Mouse (Mus musculus) embryonic facial prominence, embryonic 12.5 days (tissue): ENCODE measurements at regions not wholly inside any gene's neighbourhood (a gene's known extent, or its start where the extent isn't known, plus 50 kb on each side); places are given as distances from the start of the nearest gene placed in this dataset.

ENCODE experiments used
- ATAC-seq: fragments of 200-750 bp; cut with Nextera tagmentation; 2 replicates; pipeline ENCODE4 v1.8.0; 2017; ENCODE audit not compliant: insufficient number of reproducible peaks, insufficient read depth, low FRiP score, low TSS enrichment
- H3K27ac ChIP-seq: fragments of 300-500 bp; sonication (generic); 2 replicates; pipeline ENCODE4 v1.5.1; 2016; ENCODE audit warnings: mild to moderate bottlenecking
- H3K27me3 ChIP-seq: fragments of 300-500 bp; sonication (generic); 2 replicates; pipeline ENCODE4 v1.6.1; 2016; ENCODE audit warnings: mild to moderate bottlenecking, moderate library complexity
- H3K36me3 ChIP-seq: fragments of 300-500 bp; sonication (generic); 2 replicates; pipeline ENCODE4 v1.6.1; 2016; ENCODE audit warnings: mild to moderate bottlenecking
- H3K4me1 ChIP-seq: fragments of 300-500 bp; sonication (generic); 2 replicates; pipeline ENCODE4 v1.6.1; 2016
- H3K4me2 ChIP-seq: fragments of 300-500 bp; sonication (generic); replicated peaks from 2 replicates; pipeline ENCODE4 v1.6.1; 2016; ENCODE audit warnings: mild to moderate bottlenecking, moderate library complexity
- H3K4me3 ChIP-seq: fragments of 300-500 bp; sonication (generic); 2 replicates; pipeline ENCODE4 v1.5.1; 2016; ENCODE audit warnings: mild to moderate bottlenecking
- H3K9ac ChIP-seq: fragments of 300-500 bp; sonication (generic); 2 replicates; pipeline ENCODE4 v1.6.1; 2016; ENCODE audit warnings: mild to moderate bottlenecking, moderate library complexity
- H3K9me3 ChIP-seq: fragments of 300-500 bp; sonication (generic); 2 replicates; pipeline ENCODE4 v1.6.1; 2016; ENCODE audit warnings: mild to moderate bottlenecking, moderate library complexity
- WGBS: fragments of 180-500 bp; shearing (Covaris S2); methylation state at CpG from one replicate; pipeline ENCODE4 v1.1.7; 2016; 5-methylcytosine and 5-hydroxymethylcytosine counted together

DNA sequence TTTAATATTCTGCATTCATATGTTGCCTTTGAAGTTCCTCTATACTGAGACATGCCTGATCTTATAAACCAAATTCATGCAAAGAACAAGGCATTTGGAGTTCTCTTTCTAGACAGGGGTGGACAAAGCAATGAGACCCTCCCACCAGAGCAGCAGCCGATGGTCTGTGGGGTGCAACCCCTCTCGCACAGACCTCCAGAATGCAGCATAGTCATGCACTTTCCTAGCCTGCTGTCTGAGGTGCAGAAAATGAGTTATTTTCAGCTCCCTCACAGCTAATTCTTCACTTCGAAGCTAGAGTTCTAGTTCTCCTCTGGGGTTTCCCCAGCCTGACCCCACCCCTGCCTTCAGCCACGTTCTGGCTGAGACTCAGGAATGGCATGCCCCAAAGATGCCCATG, 288.6 kb upstream of the Pitx2 start:
- no peak overlapping the region for H3K4me2 ChIP-seq
- no peak overlapping the region for H3K4me3 ChIP-seq
- no peaks in the 10 kb centered on the region for H3K4me1 ChIP-seq
- no peaks in the 10 kb centered on the region for H3K27me3 ChIP-seq
- no peak overlapping the region for H3K9ac ChIP-seq
- no peaks in the 10 kb centered on the region for H3K9me3 ChIP-seq
- WGBS = 51% methylated on average over 4 of the region's 4 CpGs
- H3K36me3 ChIP-seq = no peaks in the 10 kb centered on the region
- no peak overlapping the region for H3K27ac ChIP-seq
- ATAC-seq = no peak

DNA sequence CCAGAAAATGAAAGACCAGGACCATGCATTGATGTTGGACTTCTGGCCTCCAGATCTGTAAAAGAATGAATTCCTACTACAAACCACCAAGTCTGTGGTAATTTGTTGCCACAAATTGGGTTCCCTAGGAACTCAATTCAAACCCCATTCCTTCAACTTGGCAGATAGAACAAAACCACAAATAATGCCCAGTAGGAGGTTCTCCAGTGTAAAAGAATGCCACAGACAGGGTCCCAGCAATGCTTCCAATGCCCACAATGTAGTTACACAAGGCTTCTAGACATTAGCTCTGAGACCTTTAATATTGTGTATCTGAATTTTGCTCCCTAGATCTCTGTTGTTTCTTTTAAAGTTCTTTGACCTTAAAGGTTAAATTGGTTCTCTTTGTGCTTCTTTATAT, 278.2 kb upstream of the Pitx2 start:
- Histone ChIP-seq H3K4me3 (no peak overlapping the region), H3K4me1 (no peaks in the 10 kb centered on the region), H3K9me3 (no peaks in the 10 kb centered on the region), H3K27me3 (peaks cover 3% of the 10 kb centered on the region; the same call in 1 of the 2 replicates), H3K9ac (no peak overlapping the region), H3K36me3 (no peaks in the 10 kb centered on the region), H3K27ac (no peak overlapping the region), H3K4me2 (no peak overlapping the region)
- ATAC-seq = no peak

DNA sequence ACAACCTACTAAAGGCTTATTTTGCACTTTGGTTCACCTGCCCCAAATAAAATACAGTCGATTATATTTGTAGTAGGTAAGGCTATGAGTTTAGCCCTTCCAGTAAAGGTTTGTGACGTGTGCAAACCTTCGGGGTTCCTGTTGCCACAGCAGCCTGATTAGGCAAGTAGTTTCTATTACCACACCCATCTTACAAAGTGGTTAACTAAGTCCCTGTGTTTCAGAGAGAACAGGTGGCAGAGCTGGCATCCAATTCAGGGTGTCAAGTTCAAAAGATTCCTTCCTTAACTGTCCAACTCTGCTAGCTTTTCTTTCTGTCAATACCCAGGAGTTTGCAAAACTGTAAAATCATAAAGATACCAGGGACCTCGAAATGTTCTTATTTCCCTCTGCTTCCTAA, 277.5 kb upstream of the Pitx2 start:
- no peak for ATAC-seq
- H3K4me1 ChIP-seq = no peaks in the 10 kb centered on the region
- no peak overlapping the region for H3K4me3 ChIP-seq
- no peak overlapping the region for H3K4me2 ChIP-seq
- no peak overlapping the region for H3K27ac ChIP-seq
- WGBS = 82% methylated on average over 4 of the region's 4 CpGs
- peaks cover 3% of the 10 kb centered on the region; the same call in 1 of the 2 replicates for H3K27me3 ChIP-seq
- no peaks in the 10 kb centered on the region for H3K36me3 ChIP-seq
- no peak overlapping the region for H3K9ac ChIP-seq
- H3K9me3 ChIP-seq = no peaks in the 10 kb centered on the region

DNA sequence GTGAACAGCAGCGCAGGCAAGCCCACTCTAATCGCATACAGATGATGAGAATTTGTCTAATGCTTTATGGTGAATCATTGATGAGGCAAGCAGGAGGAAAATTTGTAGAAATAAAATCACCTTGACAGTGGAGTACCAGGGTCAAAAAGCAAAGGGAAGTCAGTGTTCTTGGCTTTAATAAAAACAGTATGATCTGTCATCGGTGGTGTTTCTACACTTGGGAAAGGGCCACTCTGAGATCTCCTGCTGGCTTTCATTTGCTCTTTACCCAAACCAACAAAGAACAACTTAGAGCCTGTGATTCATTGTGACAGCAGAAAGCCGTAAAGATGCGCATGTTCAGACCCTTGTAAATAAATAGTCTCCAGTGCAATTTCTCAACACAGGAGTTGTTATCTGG, 261.1 kb upstream of the Pitx2 start:
- no peak overlapping the region for H3K4me3 ChIP-seq
- no peaks in the 10 kb centered on the region for H3K9me3 ChIP-seq
- 43% methylated on average over 5 of the region's 5 CpGs for WGBS
- no peak overlapping the region for H3K9ac ChIP-seq
- ATAC-seq = no peak
- no peaks in the 10 kb centered on the region for H3K36me3 ChIP-seq
- H3K4me2 ChIP-seq = no peak overlapping the region
- no peaks in the 10 kb centered on the region for H3K4me1 ChIP-seq
- no peak overlapping the region for H3K27ac ChIP-seq
- H3K27me3 ChIP-seq = no peaks in the 10 kb centered on the region

DNA sequence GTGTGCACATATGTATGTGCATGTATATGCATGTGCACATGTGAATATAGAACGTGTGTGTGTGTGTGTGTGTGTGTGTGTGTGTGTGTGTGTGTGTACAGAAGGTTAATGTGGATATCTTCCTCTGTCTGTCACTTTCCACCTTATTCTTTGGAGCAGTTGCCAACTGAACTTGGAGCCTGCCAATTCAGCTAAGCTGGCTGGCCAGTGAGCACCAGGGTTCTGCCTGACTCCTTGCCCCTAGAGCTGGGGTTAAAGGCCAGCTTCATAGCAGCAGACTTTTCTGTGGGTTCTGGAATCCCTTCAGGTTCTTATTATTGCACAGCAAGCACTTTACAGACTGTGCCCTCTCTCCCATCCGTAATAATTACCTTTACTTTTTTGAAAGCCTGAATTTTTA, 258.5 kb upstream of the Pitx2 start:
- Histone ChIP-seq H3K27me3 (no peaks in the 10 kb centered on the region), H3K27ac (no peak overlapping the region), H3K9me3 (no peaks in the 10 kb centered on the region), H3K36me3 (no peaks in the 10 kb centered on the region), H3K4me2 (no peak overlapping the region), H3K9ac (no peak overlapping the region), H3K4me1 (no peaks in the 10 kb centered on the region), H3K4me3 (no peak overlapping the region)
- no peak for ATAC-seq
- 64% methylated on average over 2 of the region's 2 CpGs for WGBS

DNA sequence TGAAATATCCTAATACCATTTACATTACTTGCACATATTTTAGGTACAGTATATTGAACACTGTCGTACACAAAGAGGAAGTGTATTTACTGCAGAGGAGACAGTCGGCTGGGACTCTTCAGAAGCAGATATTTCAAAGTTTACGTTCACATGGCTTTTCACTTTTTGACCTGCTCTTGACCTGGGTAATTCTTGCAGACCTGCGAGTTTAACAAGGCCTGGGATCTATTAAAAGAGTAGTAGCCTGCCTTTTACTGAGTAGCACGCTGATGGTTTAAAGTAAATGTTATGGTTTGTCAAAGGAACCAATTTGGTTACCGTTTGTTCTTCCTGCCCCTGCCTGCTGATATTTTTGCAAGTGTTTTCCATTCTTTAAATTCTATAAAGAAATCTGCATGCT, 255.0 kb upstream of the Pitx2 start:
- H3K9ac ChIP-seq = no peak overlapping the region
- H3K4me2 ChIP-seq = no peak overlapping the region
- 17% methylated on average over 6 of the region's 6 CpGs for WGBS
- no peak for ATAC-seq
- no peaks in the 10 kb centered on the region for H3K4me1 ChIP-seq
- no peaks in the 10 kb centered on the region for H3K36me3 ChIP-seq
- no peaks in the 10 kb centered on the region for H3K9me3 ChIP-seq
- no peaks in the 10 kb centered on the region for H3K27me3 ChIP-seq
- H3K27ac ChIP-seq = no peak overlapping the region
- H3K4me3 ChIP-seq = no peak overlapping the region

DNA sequence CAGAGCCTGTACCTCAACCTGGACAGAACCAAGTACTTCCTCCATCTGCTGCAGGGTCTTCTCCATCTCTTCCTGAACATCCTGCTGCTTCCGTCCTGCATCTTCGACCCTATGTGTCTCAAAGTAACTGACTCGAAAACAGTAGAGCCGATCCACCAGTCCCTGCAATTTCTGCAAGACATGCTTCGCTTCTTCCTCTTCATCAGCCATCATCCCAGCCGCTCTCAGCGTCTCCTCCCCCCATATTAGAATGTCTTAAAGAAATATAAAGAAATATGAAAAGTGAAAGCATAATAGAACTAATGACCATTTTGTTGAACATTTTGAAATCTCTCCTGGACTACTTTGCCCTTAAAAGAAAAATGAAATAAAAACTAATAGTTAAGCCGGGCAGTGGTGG, 244.8 kb upstream of the Pitx2 start:
- Histone ChIP-seq H3K9ac (no peak overlapping the region), H3K27me3 (no peaks in the 10 kb centered on the region), H3K4me3 (no peak overlapping the region), H3K4me2 (no peak overlapping the region), H3K36me3 (no peaks in the 10 kb centered on the region), H3K27ac (no peak overlapping the region), H3K9me3 (no peaks in the 10 kb centered on the region), H3K4me1 (no peaks in the 10 kb centered on the region)
- ATAC-seq = no peak
- 90% methylated on average over 8 of the region's 8 CpGs for WGBS

DNA sequence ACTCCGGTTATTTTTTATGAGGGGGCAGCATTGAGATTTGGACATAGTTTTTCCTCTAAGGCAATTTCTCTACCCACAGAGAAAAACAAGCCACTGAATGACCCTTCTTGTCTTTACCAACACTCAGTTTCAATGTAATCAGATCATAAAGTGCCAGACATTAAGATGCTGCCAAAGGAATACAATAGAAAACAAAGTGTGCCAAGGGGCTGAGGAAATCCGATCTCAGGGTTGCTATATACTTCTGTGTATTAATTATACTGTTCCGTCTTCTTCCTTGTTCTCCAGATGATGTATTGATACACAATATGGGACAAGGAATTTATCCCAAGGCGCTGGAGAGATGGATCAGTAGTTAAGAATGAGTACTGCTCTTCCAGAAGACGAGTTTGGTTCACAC, 222.9 kb upstream of the Pitx2 start:
- ATAC-seq = no peak
- no peaks in the 10 kb centered on the region for H3K27me3 ChIP-seq
- no peaks in the 10 kb centered on the region for H3K4me1 ChIP-seq
- H3K4me3 ChIP-seq = no peak overlapping the region
- no peaks in the 10 kb centered on the region for H3K9me3 ChIP-seq
- no peak overlapping the region for H3K27ac ChIP-seq
- no peak overlapping the region for H3K9ac ChIP-seq
- H3K4me2 ChIP-seq = no peak overlapping the region
- H3K36me3 ChIP-seq = no peaks in the 10 kb centered on the region
- WGBS = 78% methylated on average over 5 of the region's 5 CpGs

DNA sequence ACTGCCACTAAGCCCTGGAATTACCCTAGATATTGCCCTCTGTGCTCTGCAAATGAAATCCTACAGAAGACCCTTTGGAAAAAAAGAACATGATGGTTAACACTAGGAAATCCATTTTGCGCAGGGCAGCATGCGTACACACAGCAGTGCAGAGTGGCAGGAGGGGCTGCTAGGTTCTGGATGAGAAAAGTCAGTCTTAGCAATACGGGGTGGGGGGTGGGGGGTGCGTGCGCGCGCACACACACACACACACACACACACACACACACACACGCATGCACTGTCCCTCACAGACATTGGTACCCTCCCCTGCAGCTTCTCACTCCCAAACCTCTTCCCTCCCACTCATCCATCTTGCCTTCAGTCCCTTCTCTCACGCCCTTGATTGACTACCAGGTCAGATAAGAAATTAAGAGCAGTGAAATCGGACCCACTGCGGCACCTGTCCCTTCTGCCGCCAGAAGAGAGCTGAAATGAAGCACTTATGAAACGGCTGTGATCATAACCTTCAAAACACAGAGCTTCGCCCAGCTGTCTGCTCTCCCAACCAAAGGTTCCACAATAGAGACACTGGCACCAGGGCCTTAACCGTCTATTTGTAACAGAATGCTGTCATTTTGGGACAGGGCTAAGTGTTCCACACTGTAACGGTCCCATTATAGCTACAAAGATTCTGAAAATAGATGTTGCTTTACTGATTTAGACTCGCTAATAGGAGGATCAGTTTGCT, 209.3 kb upstream of the Pitx2 start:
- Histone ChIP-seq H3K4me2 (no peak overlapping the region), H3K4me3 (no peak overlapping the region), H3K27me3 (no peaks in the 10 kb centered on the region), H3K36me3 (no peaks in the 10 kb centered on the region), H3K9ac (no peak overlapping the region), H3K27ac (no peak overlapping the region), H3K4me1 (no peaks in the 10 kb centered on the region), H3K9me3 (no peaks in the 10 kb centered on the region)
- ATAC-seq = no peak
- 82% methylated on average over 17 of the region's 17 CpGs for WGBS

DNA sequence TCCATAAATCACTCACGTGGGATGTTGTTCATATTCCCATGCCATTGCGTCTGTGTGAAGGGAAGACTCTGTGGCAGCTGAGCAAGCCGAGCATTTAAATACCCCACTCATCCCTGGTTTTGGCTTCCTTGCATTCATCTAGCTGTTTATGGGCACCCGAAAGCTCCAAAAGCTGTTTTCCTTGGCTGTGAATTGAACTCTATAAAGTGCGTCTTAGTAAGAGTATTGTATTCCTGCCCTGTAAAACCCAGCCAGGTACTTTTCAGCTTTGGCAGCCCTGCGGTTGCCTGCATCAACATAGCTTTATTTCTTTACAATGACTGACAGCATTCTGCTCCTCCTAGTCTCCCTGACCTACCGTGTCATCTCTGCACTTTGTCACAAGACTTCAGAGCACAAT, 196.8 kb upstream of the Pitx2 start:
- no peak overlapping the region for H3K9ac ChIP-seq
- no peaks in the 10 kb centered on the region for H3K36me3 ChIP-seq
- H3K27ac ChIP-seq = no peak overlapping the region
- no peaks in the 10 kb centered on the region for H3K4me1 ChIP-seq
- no peak overlapping the region for H3K4me2 ChIP-seq
- H3K4me3 ChIP-seq = no peak overlapping the region
- H3K27me3 ChIP-seq = no peaks in the 10 kb centered on the region
- 76% methylated on average over 7 of the region's 7 CpGs for WGBS
- no peaks in the 10 kb centered on the region for H3K9me3 ChIP-seq
- no peak for ATAC-seq

DNA sequence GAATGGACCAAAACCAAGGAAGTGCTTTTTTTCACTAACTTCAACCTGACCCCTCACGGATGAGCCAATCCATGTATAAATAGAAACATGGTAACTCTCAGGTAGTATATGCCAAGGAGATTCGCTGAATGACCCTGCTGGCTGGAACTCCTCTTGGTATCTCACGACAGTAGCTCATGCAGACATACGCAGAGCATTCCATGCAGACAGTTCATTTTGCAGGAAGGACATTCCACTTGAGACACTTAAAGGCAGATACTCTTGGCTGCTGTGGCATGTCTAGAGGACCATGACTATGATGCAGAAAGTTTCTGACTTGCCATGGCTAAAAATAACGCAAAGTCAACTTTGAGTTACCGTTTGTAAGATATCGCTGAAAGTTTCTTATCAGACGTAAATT, 195.6 kb upstream of the Pitx2 start:
- H3K9ac ChIP-seq = no peak overlapping the region
- 90% methylated on average over 8 of the region's 8 CpGs for WGBS
- ATAC-seq = no peak

DNA sequence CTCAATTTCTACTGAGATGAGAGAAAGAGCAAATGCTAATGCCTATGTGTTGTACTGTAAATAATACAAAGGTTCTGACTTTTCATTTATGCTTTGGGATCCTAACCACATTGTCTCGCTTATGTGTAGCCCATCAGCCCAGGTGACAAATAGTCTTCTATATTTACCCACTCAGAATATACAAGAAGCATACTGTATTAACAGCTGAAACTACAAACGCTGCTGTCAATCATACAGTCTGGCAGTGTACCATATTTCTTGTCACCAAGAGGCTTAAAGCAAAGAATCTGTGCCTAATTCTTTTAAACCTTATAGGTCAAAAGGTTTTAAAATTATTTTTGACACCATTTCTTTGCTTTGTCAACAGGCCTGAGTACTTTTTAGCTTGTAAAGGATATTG, 160.8 kb upstream of the Pitx2 start:
- H3K4me2 ChIP-seq = no peak overlapping the region
- H3K4me3 ChIP-seq = no peak overlapping the region
- ATAC-seq = no peak
- no peaks in the 10 kb centered on the region for H3K36me3 ChIP-seq
- no peaks in the 10 kb centered on the region for H3K4me1 ChIP-seq
- no peak overlapping the region for H3K27ac ChIP-seq
- WGBS = 89% methylated on average over 2 of the region's 2 CpGs
- no peak overlapping the region for H3K9ac ChIP-seq
- no peaks in the 10 kb centered on the region for H3K27me3 ChIP-seq
- H3K9me3 ChIP-seq = no peaks in the 10 kb centered on the region

More for the DNA sequence above, 195.6 kb upstream of the Pitx2 start:
- no peak overlapping the region for H3K27ac ChIP-seq
- H3K4me1 ChIP-seq = no peaks in the 10 kb centered on the region
- H3K36me3 ChIP-seq = no peaks in the 10 kb centered on the region
- no peaks in the 10 kb centered on the region for H3K27me3 ChIP-seq
- H3K9me3 ChIP-seq = no peaks in the 10 kb centered on the region
- H3K4me3 ChIP-seq = no peak overlapping the region
- no peak overlapping the region for H3K4me2 ChIP-seq

DNA sequence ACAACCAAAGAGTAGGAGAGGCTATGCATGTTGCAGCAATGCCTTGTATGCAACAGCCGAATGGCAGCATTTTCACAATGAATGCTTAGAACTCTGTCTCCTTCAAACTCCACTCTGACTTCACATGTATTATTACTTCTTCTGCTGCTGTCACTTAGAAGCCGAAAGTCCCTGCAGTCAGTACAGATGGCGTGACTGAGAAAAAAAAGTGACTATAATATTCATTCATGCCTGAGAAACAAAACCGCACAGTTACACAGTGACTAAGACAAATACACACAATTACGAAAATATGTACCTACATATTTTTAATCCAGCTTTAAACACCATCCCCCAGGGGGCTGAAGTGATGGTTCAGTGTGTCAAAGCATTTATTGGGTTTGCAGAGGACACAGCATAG, 154.8 kb upstream of the Pitx2 start:
- Histone ChIP-seq H3K4me1 (no peaks in the 10 kb centered on the region), H3K27me3 (no peaks in the 10 kb centered on the region), H3K36me3 (no peaks in the 10 kb centered on the region), H3K4me3 (no peak overlapping the region), H3K27ac (no peak overlapping the region), H3K4me2 (no peak overlapping the region), H3K9ac (no peak overlapping the region), H3K9me3 (no peaks in the 10 kb centered on the region)
- 86% methylated on average over 5 of the region's 5 CpGs for WGBS
- ATAC-seq = no peak
